Mouse (Mus musculus) cerebellum, postnatal 10 days (tissue): Measurements from ENCODE around the gene Gm5431.
A peak's percentile ranks its signal among the peaks of the same experiment; 100 is the strongest.
"Not testable (repeated sequence)": the region's sequence is repeated elsewhere in the genome, so short reads cannot be mapped to it uniquely, and the experiment has no call there.

Source experiments
- DNase-seq, 2 experiments: peaks; one replicate each; pipeline ENCODE4 v3.0.0; 2021; ENCODE audit warnings: mixed read lengths in 2 of 2

Gm5431 gene

GRCm38 (mm10) chr11:48902021-48902420, at the start of gene Gm5431:
Gm5431 (minus strand) TSS chr11:48902214.
- DNase-seq, result no peak

- DNase-seq, result not testable (repeated sequence)
These were observed 44.1 kb upstream of the Gm5431 start, which contains the start of gene Psme2b for GRCm38 (mm10) chr11:48946090-48946489. Psme2b (minus strand) TSS chr11:48946190.

- DNase-seq, result not testable (repeated sequence)
These were observed 37.3 kb upstream of the Gm5431 start for GRCm38 (mm10) chr11:48939286-48939685.

- not testable (repeated sequence) for DNase-seq
These were observed 33.3 kb upstream of the Gm5431 start for GRCm38 (mm10) chr11:48935291-48935690.

GRCm38 (mm10) chr11:48933923-48934322, 31.9 kb upstream of the Gm5431 start:
- not testable (repeated sequence) for DNase-seq

GRCm38 (mm10) chr11:48933422-48933821, 31.4 kb upstream of the Gm5431 start:
- DNase-seq, result not testable (repeated sequence)

GRCm38 (mm10) chr11:48928068-48928467, 26.1 kb upstream of the Gm5431 start:
- not testable (repeated sequence) for DNase-seq

GRCm38 (mm10) chr11:48926437-48926836, 24.4 kb upstream of the Gm5431 start:
- DNase-seq, result not testable (repeated sequence)

- not testable (repeated sequence) for DNase-seq
These were observed 21.8 kb upstream of the Gm5431 start for GRCm38 (mm10) chr11:48923818-48924217.

GRCm38 (mm10) chr11:48918380-48918779, 16.4 kb upstream of the Gm5431 start:
- no peak for DNase-seq

- DNase-seq, result no peak
These were observed 11.6 kb upstream of the Gm5431 start for GRCm38 (mm10) chr11:48913611-48914010.

- DNase-seq, result no peak
These were observed 6.4 kb upstream of the Gm5431 start for GRCm38 (mm10) chr11:48908459-48908858.

- DNase-seq, result not testable (repeated sequence)
These were observed 465 bp downstream of the Gm5431 start for GRCm38 (mm10) chr11:48901567-48901930.

GRCm38 (mm10) chr11:48900654-48901566, 1.1 kb downstream of the Gm5431 start:
- DNase-seq, result not testable (repeated sequence)

- DNase-seq, result no peak
These were observed 3.1 kb downstream of the Gm5431 start for GRCm38 (mm10) chr11:48898812-48899431.

GRCm38 (mm10) chr11:48876680-48877079, 25.3 kb downstream of the Gm5431 start:
- no peak for DNase-seq

GRCm38 (mm10) chr11:48875343-48875837, 26.6 kb downstream of the Gm5431 start:
- not testable (repeated sequence) for DNase-seq

- peak; percentile 71 to 77 for DNase-seq
These were observed 27.5 kb downstream of the Gm5431 start for GRCm38 (mm10) chr11:48874465-48874864.

GRCm38 (mm10) chr11:48873591-48874290, 28.3 kb downstream of the Gm5431 start:
- DNase-seq, result no peak

GRCm38 (mm10) chr11:48872695-48873300, 29.2 kb downstream of the Gm5431 start:
- DNase-seq, result no peak

- DNase-seq, result peak; percentile 34 to 49
These were observed 30.0 kb downstream of the Gm5431 start for GRCm38 (mm10) chr11:48871817-48872541.
